Mouse (Mus musculus) granulocyte monocyte progenitor cell, adult 5-6 weeks (primary cell): ENCODE data around the gene Islr2. TPM values are rescaled to one million over a fixed set of nuclear protein-coding genes. Genes with fewer than 3 reads are reported as not detected.

Experiments
- ATAC-seq: replicated peaks from 2 replicates; pipeline ENCODE4 v1.8.0; 2016; ENCODE audit warnings: mild to moderate bottlenecking, moderate TSS enrichment, inconsistent platforms; ENCODE audit not compliant: poor library complexity, severe bottlenecking
- total RNA-seq, 2 experiments: library from RNA; stranded (forward) in 1 of 2; stranded (reverse) in 1 of 2; fragments of 200-712, 200-1000 nt in 1 of 2; fragments of >200 nt in 1 of 2; fragmentation: Nextera tagmentation in 1 of 2; gene quantifications; 2 replicates each; pipeline ENCODE4 v1.2.3; 2014 to 2017

Gene Islr2
- total RNA-seq, 2 experiments from 2014 or later = not detected

DNA sequence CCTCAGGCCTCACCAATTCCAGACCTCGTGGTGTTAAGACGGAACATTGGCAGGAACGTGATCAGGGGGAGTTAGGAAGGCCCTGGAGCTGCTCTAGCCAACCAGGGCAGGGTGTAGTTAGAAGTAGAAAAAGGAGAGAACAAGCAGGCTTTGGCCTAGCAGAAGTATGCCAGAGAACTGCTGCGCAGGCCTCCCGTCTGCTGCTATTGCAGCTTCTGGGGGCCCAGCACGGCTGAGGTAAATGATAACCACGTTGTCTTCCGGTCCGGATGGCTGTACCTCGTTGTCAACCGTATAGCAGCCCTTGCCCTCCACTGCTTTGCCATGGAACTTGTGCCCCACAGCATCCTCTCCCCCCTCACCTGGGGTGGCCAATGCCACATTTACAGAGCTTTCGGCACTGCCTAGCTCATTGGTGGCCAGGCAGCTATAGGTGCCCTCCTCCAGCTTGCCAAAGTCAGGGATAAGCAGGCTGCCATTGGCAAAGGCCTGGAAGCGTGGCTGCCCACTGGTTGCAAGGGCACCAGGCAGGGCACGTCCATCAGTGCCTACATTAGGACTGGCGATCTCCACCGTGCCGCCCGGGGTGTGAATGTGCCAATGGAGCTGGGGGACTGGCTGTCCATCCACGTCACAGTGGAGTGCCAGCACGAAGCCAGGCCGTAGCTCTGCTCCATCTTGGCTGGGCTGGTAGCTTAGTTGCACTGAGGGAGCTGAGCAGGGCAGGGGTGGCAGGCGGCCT is 47.1 kb downstream of the Islr2 start:
- no peak for ATAC-seq

GRCm38 (mm10) chr9:58155366-58155765 is 48.8 kb downstream of the Islr2 start:
- no peak for ATAC-seq

DNA sequence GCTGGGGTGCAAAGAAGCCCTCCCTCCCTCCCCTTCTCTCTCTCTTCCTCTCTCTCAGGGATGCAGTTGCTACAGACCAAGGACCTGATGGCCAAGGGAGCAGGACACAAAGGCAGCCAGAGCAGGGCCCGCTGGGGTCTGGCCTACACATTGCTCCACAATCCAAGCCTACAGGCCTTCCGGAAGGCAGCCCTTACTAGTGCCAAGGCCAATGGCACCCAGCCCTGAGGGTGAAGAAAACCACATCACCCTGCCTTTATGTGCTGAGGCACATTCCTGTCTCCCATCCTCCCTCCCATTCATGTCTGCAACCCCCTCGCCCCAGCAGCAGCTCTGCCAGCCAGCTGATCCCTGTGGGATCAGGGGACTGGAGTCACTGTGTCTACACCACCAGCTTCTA is 51.0 kb downstream of the Islr2 start:
- ATAC-seq = no peak

DNA sequence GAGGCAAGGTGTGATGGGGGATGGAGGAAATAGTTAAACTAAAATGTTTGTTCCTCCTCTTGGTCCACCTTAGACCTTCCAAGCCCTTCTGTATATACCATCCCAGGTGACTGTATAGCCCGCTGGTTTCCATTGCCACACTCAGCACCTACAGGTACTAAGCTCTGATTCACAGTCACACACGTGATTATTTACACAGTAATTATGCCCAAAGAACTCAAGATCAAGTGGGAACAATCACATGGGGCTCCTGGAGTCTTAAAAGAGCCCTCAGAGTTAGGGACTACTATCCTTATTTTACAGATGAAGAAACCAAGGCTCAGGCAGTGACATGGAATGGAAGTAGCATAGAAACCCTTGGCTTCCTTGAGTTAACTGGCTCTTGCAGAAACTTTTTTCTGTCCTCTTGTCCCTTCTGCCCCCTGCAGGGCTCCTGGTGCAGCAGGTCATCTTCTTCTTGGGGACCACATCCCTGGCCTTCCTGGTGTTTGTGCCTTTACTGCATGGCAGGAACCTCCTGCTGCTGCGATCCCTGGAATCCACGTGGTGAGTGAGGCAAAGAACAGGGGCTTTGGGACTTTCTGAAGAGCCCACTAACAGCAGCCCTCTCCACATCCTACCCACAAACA is 53.3 kb downstream of the Islr2 start:
- ATAC-seq = no peak

DNA sequence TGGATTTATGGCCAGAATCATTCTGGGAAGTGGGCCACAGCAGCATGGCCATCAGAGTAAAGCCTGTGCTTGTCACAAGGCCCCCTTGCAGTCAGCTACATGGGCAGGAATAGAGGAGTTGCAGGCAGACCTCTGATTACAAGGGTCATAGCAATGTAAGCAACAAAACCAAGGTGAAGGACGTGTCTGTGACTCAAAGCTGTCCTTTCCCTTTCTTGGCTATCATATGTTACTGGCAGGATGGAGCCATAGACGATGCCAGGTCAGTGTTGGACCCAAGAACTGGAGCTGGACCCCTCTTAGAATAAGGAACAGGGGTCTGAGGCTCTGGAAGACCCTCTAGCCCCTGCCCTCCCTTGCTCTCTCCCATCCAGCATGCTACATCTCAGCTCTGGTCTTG is 55.3 kb downstream of the Islr2 start:
- no peak for ATAC-seq

Other genes with a start within 250 kb of the Islr2 start
- gene Cyp11a1, start 197.9 kb downstream of the Islr2 start, total RNA-seq (2014; fragmentation: Nextera tagmentation) = 0.58 and 7.0 TPM in 2 replicates
- gene Cyp11a1, start 197.9 kb downstream of the Islr2 start, total RNA-seq (2017) = 0.52 and 1.2 TPM in 2 replicates
- not detected in 2 replicates for gene Stra6, start 140.5 kb downstream of the Islr2 start, total RNA-seq (2014; fragmentation: Nextera tagmentation)
- not detected in 2 replicates for gene Stra6, start 140.5 kb downstream of the Islr2 start, total RNA-seq (2017)
- gene Ccdc33, start 85.5 kb downstream of the Islr2 start, total RNA-seq (2014; fragmentation: Nextera tagmentation) = not detected in 2 replicates
- gene Ccdc33, start 85.5 kb downstream of the Islr2 start, total RNA-seq (2017) = not detected in 2 replicates
- 0.17 TPM in 1 of 2 replicates, not detected in the other for gene Islr, start within 50 bp of the Islr2 start, total RNA-seq (2014; fragmentation: Nextera tagmentation)
- gene Islr, start within 50 bp of the Islr2 start, total RNA-seq (2017) = not detected in 2 replicates
- 49.9 and 57.2 TPM in 2 replicates for gene Pml, start 45.5 kb upstream of the Islr2 start, total RNA-seq (2014; fragmentation: Nextera tagmentation)
- 9.3 and 10.1 TPM in 2 replicates for gene Pml, start 45.5 kb upstream of the Islr2 start, total RNA-seq (2017)
- gene Stoml1, start 48.8 kb upstream of the Islr2 start, total RNA-seq (2014; fragmentation: Nextera tagmentation) = 10.4 and 11.6 TPM in 2 replicates
- gene Stoml1, start 48.8 kb upstream of the Islr2 start, total RNA-seq (2017) = 6.3 and 17.7 TPM in 2 replicates
- not detected in 2 replicates for gene Loxl1, start 108.9 kb upstream of the Islr2 start, total RNA-seq (2014; fragmentation: Nextera tagmentation)
- gene Loxl1, start 108.9 kb upstream of the Islr2 start, total RNA-seq (2017) = not detected in 2 replicates
- gene Tbc1d21, start 166.1 kb upstream of the Islr2 start, total RNA-seq (2014; fragmentation: Nextera tagmentation) = not detected in 2 replicates
- gene Tbc1d21, start 166.1 kb upstream of the Islr2 start, total RNA-seq (2017) = not detected in 2 replicates